Comparison of ENCODE assay signal across 13 mouse cellular contexts in genomic region chr1:105384141-105384937, GRCm38 (mm10). TPM values are rescaled to one million over a fixed set of nuclear protein-coding genes. Genes with fewer than 3 reads are reported as not detected.
DNase-seq lines count a peak whose midpoint lies in the region; ATAC-seq and TF ChIP-seq lines count a peak whose summit lies in the region.
"Had no signal": no experiment of that assay in that cellular context is flagged by ENCODE, and none has a peak within 500 bp of the region (broad histone marks: within the 10 kb centered on the region; RNA-seq: fewer than 3 reads in every experiment).

No protein-coding gene starts in this region.

- 43% methylated on average over 4 of the region's 4 CpGs for WGBS in intestine, embryonic 15.5 days
- 51% methylated on average over 4 of the region's 4 CpGs for WGBS in intestine, postnatal 0 days

- no peak overlapping the region for H3K4me3 ChIP-seq in intestine, embryonic 15.5 days (replicated peaks)
- H3K4me3 ChIP-seq in intestine, postnatal 0 days (ENCODE audit: low read depth, low read length), result no peak overlapping the region
- H3K4me3 ChIP-seq: limb, embryonic 10.5 days had no signal

- H3K4me2 ChIP-seq in intestine, embryonic 15.5 days (replicated peaks), result no peak overlapping the region
- no peak overlapping the region for H3K4me2 ChIP-seq in intestine, postnatal 0 days (replicated peaks; ENCODE audit: low read depth)

- H3K27ac ChIP-seq in intestine, embryonic 15.5 days, result no peak overlapping the region
- H3K27ac ChIP-seq in intestine, postnatal 0 days (ENCODE audit: low read depth, low read length), result no peak overlapping the region
- H3K27ac ChIP-seq: limb, embryonic 10.5 days had no signal

- no peaks in the 10 kb centered on the region for H3K9me3 ChIP-seq in intestine, embryonic 15.5 days
- no peaks in the 10 kb centered on the region for H3K9me3 ChIP-seq in intestine, postnatal 0 days (ENCODE audit: control insufficient read depth)
- H3K9me3 ChIP-seq: limb, embryonic 10.5 days had no signal

- ATAC-seq in intestine, embryonic 15.5 days, result peak; percentile 63
- ATAC-seq in intestine, postnatal 0 days, result no peak
- no peak for ATAC-seq in Patski

- POLR2A ChIA-PET in Patski (lab: Charles Lee), result no interaction called here

- DNase-seq in Patski (ENCODE audit: low read depth, low spot score), result peak; percentile 34
- DNase-seq in fibroblast of lung, adult 2 months (ENCODE audit: low read depth), result peak; percentile 13
- peak; percentile 88 for DNase-seq in lung, postnatal 10 days
- no peak for DNase-seq in gastrocnemius, postnatal 4 days (ENCODE audit: low spot score in 2 of 2)
- no peak for DNase-seq in embryo, embryonic 11 days
- DNase-seq in neural tube, embryonic 10.5 days (ENCODE audit: extremely low spot score, low spot score), result no peak
- DNase-seq: cerebellum, adult 9-11 months; right cerebral cortex, postnatal 4 days; thymus, adult 2 months had no signal

- CTCF ChIA-PET in Patski (lab: Charles Lee), result interaction anchor here (1.1 to 2.0 kb wide), 2 partner anchors 14 to 201 kb away, joined by 3 to 5 read pairs; no protein-coding TSS in a partner anchor

- in situ Hi-C loops in Patski (cut with MboI; ENCODE audit: low pct_unique_long_range_greater_than_20kb), result no loop called here

- H3K4me1 ChIP-seq in intestine, embryonic 15.5 days (replicated peaks), result no peaks in the 10 kb centered on the region
- no peaks in the 10 kb centered on the region for H3K4me1 ChIP-seq in intestine, postnatal 0 days (replicated peaks; ENCODE audit: control insufficient read depth, insufficient read depth, low read length)
- H3K4me1 ChIP-seq: limb, embryonic 10.5 days had no signal

- no peaks in the 10 kb centered on the region for H3K27me3 ChIP-seq in intestine, embryonic 15.5 days (replicated peaks)
- H3K27me3 ChIP-seq in intestine, postnatal 0 days (replicated peaks; ENCODE audit: control insufficient read depth, insufficient read depth, low read length), result no peaks in the 10 kb centered on the region
- no peaks in the 10 kb centered on the region for H3K27me3 ChIP-seq in Patski

- no peak overlapping the region for H3K9ac ChIP-seq in intestine, embryonic 15.5 days
- no peak overlapping the region for H3K9ac ChIP-seq in intestine, postnatal 0 days (ENCODE audit: low read depth, low read length)

- no peaks in the 10 kb centered on the region for H3K36me3 ChIP-seq in intestine, embryonic 15.5 days
- no peaks in the 10 kb centered on the region for H3K36me3 ChIP-seq in intestine, postnatal 0 days (ENCODE audit: control insufficient read depth, insufficient read depth)
- H3K36me3 ChIP-seq: limb, embryonic 10.5 days had no signal

- no peak for TF ChIP-seq CTCF in intestine, postnatal 0 days (IDR thresholded peaks at IDR 0.05; ENCODE audit: low read depth)
- TF ChIP-seq CTCF in Patski (IDR thresholded peaks at IDR 0.05), result no peak

RNA-seq across cellular contexts. Expression of gene Rnf152, which starts 27.8 kb away (rescaled TPM):
- polyA plus RNA-seq in intestine, embryonic 15.5 days (2015; fragmentation: Nextera tagmentation; extraction: Ambion mirVana), result 1.8 TPM in 2 replicates
- polyA plus RNA-seq in intestine, postnatal 0 days (2015; fragmentation: Nextera tagmentation; extraction: Ambion mirVana), result 1.8 and 2.1 TPM in 2 replicates
- 0.21 TPM for polyA plus RNA-seq in Patski (2021)
- total RNA-seq in gastrocnemius, postnatal 4 days (2021), result 1 to 10 TPM; 2.6 TPM
- total RNA-seq: hematopoietic stem cell, adult 5-6 weeks had no signal

Comparison
In these comparisons a context has a peak if more than half of its experiments do, and no peak if none do; other contexts are left out.
1. DNase-seq: peak in Patski (single experiment), fibroblast of lung, adult 2 months (single experiment) and lung, postnatal 10 days (single experiment); none in gastrocnemius, postnatal 4 days (0 of 2), embryo, embryonic 11 days (single experiment) and neural tube, embryonic 10.5 days (single experiment).